Mouse (Mus musculus) right cerebral cortex, postnatal 10 days (tissue): Measurements from ENCODE around the gene Rhoa.

Experiments
- DNase-seq, 2 experiments: peaks; one replicate each; pipeline ENCODE4 v3.0.0; 2021; ENCODE audit warnings: low spot score in 2 of 2

The Rhoa gene

GRCm38 (mm10) chr9:108339886-108340257 lies 33.9 kb downstream of the Rhoa start:
- peak in 1 of 2 experiments; percentile 36 for DNase-seq

- DNase-seq = peak in 1 of 2 experiments; percentile 25
These were observed 34.6 kb downstream of the Rhoa start for GRCm38 (mm10) chr9:108340258-108341138.

GRCm38 (mm10) chr9:108341139-108341475 lies 35.2 kb downstream of the Rhoa start:
- no peak for DNase-seq

- DNase-seq = no peak
These were observed 35.9 kb downstream of the Rhoa start for GRCm38 (mm10) chr9:108341801-108342200.

GRCm38 (mm10) chr9:108342301-108342831 lies 36.4 kb downstream of the Rhoa start:
- no peak for DNase-seq

- no peak for DNase-seq
These were observed 37.4 kb downstream of the Rhoa start for GRCm38 (mm10) chr9:108343331-108343730.

GRCm38 (mm10) chr9:108343835-108344234 lies 37.9 kb downstream of the Rhoa start:
- DNase-seq = no peak

GRCm38 (mm10) chr9:108344471-108344870 lies 38.5 kb downstream of the Rhoa start:
- no peak for DNase-seq

GRCm38 (mm10) chr9:108347024-108347423 lies 41.1 kb downstream of the Rhoa start:
- DNase-seq = no peak

- peak; percentile 92 to 93 for DNase-seq
These were observed 41.8 kb downstream of the Rhoa start, which contains the start of gene Usp4 for GRCm38 (mm10) chr9:108347540-108348289. TSS of gene Usp4 (plus strand) at chr9:108347853.

- DNase-seq = no peak
These were observed 42.4 kb downstream of the Rhoa start for GRCm38 (mm10) chr9:108348290-108348680.

GRCm38 (mm10) chr9:108349727-108350126 lies 43.8 kb downstream of the Rhoa start:
- DNase-seq = no peak

GRCm38 (mm10) chr9:108378234-108378633 lies 72.3 kb downstream of the Rhoa start:
- DNase-seq = no peak

- no peak for DNase-seq
These were observed 72.8 kb downstream of the Rhoa start for GRCm38 (mm10) chr9:108378736-108379135.

- DNase-seq = no peak
These were observed 73.4 kb downstream of the Rhoa start for GRCm38 (mm10) chr9:108379294-108379693.

- DNase-seq = no peak
These were observed 75.5 kb downstream of the Rhoa start for GRCm38 (mm10) chr9:108381382-108381781.

GRCm38 (mm10) chr9:108385006-108385405 lies 79.1 kb downstream of the Rhoa start:
- DNase-seq = no peak

- no peak for DNase-seq
These were observed 80.9 kb downstream of the Rhoa start for GRCm38 (mm10) chr9:108386816-108387215.
